Mouse (Mus musculus): ENCODE measurements around the gene Lrrc55. TPM values are rescaled to one million over a fixed set of nuclear protein-coding genes. Genes with fewer than 3 reads are reported as not detected.

Lrrc55 gene
- polyA plus RNA-seq, 1 experiment from 2014 or later, result 15.8 TPM

- Histone ChIP-seq H3K36me3 (ENCODE audit: control insufficient read depth, insufficient read depth, low read length) (no peaks in the 10 kb centered on the region), H3K9me3 (replicated peaks; ENCODE audit: control insufficient read depth, low read length, poor library complexity, severe bottlenecking) (no peaks in the 10 kb centered on the region), H3K27me3 (ENCODE audit: control insufficient read depth, insufficient read depth, low read depth, low read length) (no peaks in the 10 kb centered on the region), H3K4me3 (ENCODE audit: low read depth, low read length) (no peak overlapping the region), H3K9ac (ENCODE audit: low read depth, low read length) (no peak overlapping the region), H3K4me2 (ENCODE audit: low read length) (no peak overlapping the region), H3K27ac (ENCODE audit: low read length) (no peak overlapping the region), H3K4me1 (ENCODE audit: control insufficient read depth, insufficient read depth, low read length) (no peaks in the 10 kb centered on the region)
- peak; percentile 47; the same call in 1 of the 2 replicates for ATAC-seq
- 14% methylated on average over 1 of the region's 1 CpGs for WGBS
These were observed 65.3 kb downstream of the Lrrc55 start for GRCm38 (mm10) chr2:85131724-85132123.

GRCm38 (mm10) chr2:85131226-85131625, 65.8 kb downstream of the Lrrc55 start:
- Histone ChIP-seq H3K9me3 (replicated peaks; ENCODE audit: control insufficient read depth, low read length, poor library complexity, severe bottlenecking) (no peaks in the 10 kb centered on the region), H3K27me3 (ENCODE audit: control insufficient read depth, insufficient read depth, low read depth, low read length) (no peaks in the 10 kb centered on the region), H3K4me3 (ENCODE audit: low read depth, low read length) (no peak overlapping the region), H3K4me2 (ENCODE audit: low read length) (no peak overlapping the region), H3K4me1 (ENCODE audit: control insufficient read depth, insufficient read depth, low read length) (no peaks in the 10 kb centered on the region), H3K27ac (ENCODE audit: low read length) (no peak overlapping the region), H3K9ac (ENCODE audit: low read depth, low read length) (no peak overlapping the region), H3K36me3 (ENCODE audit: control insufficient read depth, insufficient read depth, low read length) (no peaks in the 10 kb centered on the region)
- peak; percentile 23; the same call in 1 of the 2 replicates for ATAC-seq
- WGBS, result 31% methylated on average over 2 of the region's 2 CpGs

- Histone ChIP-seq H3K4me1 (ENCODE audit: control insufficient read depth, insufficient read depth, low read length) (no peaks in the 10 kb centered on the region), H3K27me3 (ENCODE audit: control insufficient read depth, insufficient read depth, low read depth, low read length) (no peaks in the 10 kb centered on the region), H3K36me3 (ENCODE audit: control insufficient read depth, insufficient read depth, low read length) (no peaks in the 10 kb centered on the region), H3K9me3 (replicated peaks; ENCODE audit: control insufficient read depth, low read length, poor library complexity, severe bottlenecking) (no peaks in the 10 kb centered on the region), H3K4me3 (ENCODE audit: low read depth, low read length) (no peak overlapping the region), H3K4me2 (ENCODE audit: low read length) (no peak overlapping the region), H3K27ac (ENCODE audit: low read length) (no peak overlapping the region), H3K9ac (ENCODE audit: low read depth, low read length) (no peak overlapping the region)
- peak; percentile 40 for ATAC-seq
- 47% methylated on average over 6 of the region's 6 CpGs for WGBS
These were observed 67.5 kb downstream of the Lrrc55 start for GRCm38 (mm10) chr2:85129496-85129971.

- Histone ChIP-seq H3K27ac (ENCODE audit: low read length) (no peak overlapping the region), H3K4me3 (ENCODE audit: low read depth, low read length) (no peak overlapping the region), H3K4me1 (ENCODE audit: control insufficient read depth, insufficient read depth, low read length) (no peaks in the 10 kb centered on the region), H3K4me2 (ENCODE audit: low read length) (no peak overlapping the region), H3K9ac (ENCODE audit: low read depth, low read length) (no peak overlapping the region), H3K9me3 (replicated peaks; ENCODE audit: control insufficient read depth, low read length, poor library complexity, severe bottlenecking) (no peaks in the 10 kb centered on the region), H3K36me3 (ENCODE audit: control insufficient read depth, insufficient read depth, low read length) (no peaks in the 10 kb centered on the region), H3K27me3 (ENCODE audit: control insufficient read depth, insufficient read depth, low read depth, low read length) (no peaks in the 10 kb centered on the region)
- WGBS, result 35% methylated on average over 1 of the region's 1 CpGs
- peak; percentile 97 for ATAC-seq
These were observed 73.0 kb downstream of the Lrrc55 start for GRCm38 (mm10) chr2:85123869-85124535.

- Histone ChIP-seq H3K4me1 (ENCODE audit: control insufficient read depth, insufficient read depth, low read length) (no peaks in the 10 kb centered on the region), H3K36me3 (ENCODE audit: control insufficient read depth, insufficient read depth, low read length) (no peaks in the 10 kb centered on the region), H3K9ac (ENCODE audit: low read depth, low read length) (no peak overlapping the region), H3K9me3 (replicated peaks; ENCODE audit: control insufficient read depth, low read length, poor library complexity, severe bottlenecking) (no peaks in the 10 kb centered on the region), H3K27me3 (ENCODE audit: control insufficient read depth, insufficient read depth, low read depth, low read length) (no peaks in the 10 kb centered on the region), H3K4me3 (ENCODE audit: low read depth, low read length) (no peak overlapping the region), H3K4me2 (ENCODE audit: low read length) (no peak overlapping the region), H3K27ac (ENCODE audit: low read length) (no peak overlapping the region)
- ATAC-seq, result peak; percentile 91
- WGBS, result 31% methylated on average over 5 of the region's 5 CpGs
These were observed 73.7 kb downstream of the Lrrc55 start for GRCm38 (mm10) chr2:85123187-85123868.

Other genes starting within 250 kb of the Lrrc55 start
- gene Prg2, start 216.7 kb downstream of the Lrrc55 start, polyA plus RNA-seq (2015; fragmentation: Nextera tagmentation; extraction: Ambion mirVana), result not detected in 2 replicates
- not detected in 2 replicates for gene Prg3, start 209.0 kb downstream of the Lrrc55 start, polyA plus RNA-seq (2015; fragmentation: Nextera tagmentation; extraction: Ambion mirVana)
- 162 and 170 TPM in 2 replicates for gene Ssrp1, start 160.0 kb downstream of the Lrrc55 start, polyA plus RNA-seq (2015; fragmentation: Nextera tagmentation; extraction: Ambion mirVana)
- gene P2rx3, start 159.7 kb downstream of the Lrrc55 start, polyA plus RNA-seq (2015; fragmentation: Nextera tagmentation; extraction: Ambion mirVana), result 1.4 and 2.1 TPM in 2 replicates
- 23.0 and 27.4 TPM in 2 replicates for gene Tnks1bp1, start 149.2 kb downstream of the Lrrc55 start, polyA plus RNA-seq (2015; fragmentation: Nextera tagmentation; extraction: Ambion mirVana)
- gene Aplnr, start 61.0 kb downstream of the Lrrc55 start, polyA plus RNA-seq (2015; fragmentation: Nextera tagmentation; extraction: Ambion mirVana), result 24.8 and 26.3 TPM in 2 replicates
- not detected in 2 replicates for gene Olfr987, start 142.1 kb upstream of the Lrrc55 start, polyA plus RNA-seq (2015; fragmentation: Nextera tagmentation; extraction: Ambion mirVana)
- gene Olfr988, start 166.0 kb upstream of the Lrrc55 start, polyA plus RNA-seq (2015; fragmentation: Nextera tagmentation; extraction: Ambion mirVana), result not detected in 2 replicates
- gene Olfr992, start 212.3 kb upstream of the Lrrc55 start, polyA plus RNA-seq (2015; fragmentation: Nextera tagmentation; extraction: Ambion mirVana), result not detected in 2 replicates
- gene Olfr993, start 217.7 kb upstream of the Lrrc55 start, polyA plus RNA-seq (2015; fragmentation: Nextera tagmentation; extraction: Ambion mirVana), result not detected in 2 replicates
- gene Olfr994, start 239.3 kb upstream of the Lrrc55 start, polyA plus RNA-seq (2015; fragmentation: Nextera tagmentation; extraction: Ambion mirVana), result not detected in 2 replicates
- gene Olfr995, start 246.4 kb upstream of the Lrrc55 start, polyA plus RNA-seq (2015; fragmentation: Nextera tagmentation; extraction: Ambion mirVana), result not detected in 2 replicates

Measured in midbrain, embryonic 16.5 days (tissue).